Mouse (Mus musculus): ENCODE data around the gene E330009J07Rik.

The E330009J07Rik gene

DNA sequence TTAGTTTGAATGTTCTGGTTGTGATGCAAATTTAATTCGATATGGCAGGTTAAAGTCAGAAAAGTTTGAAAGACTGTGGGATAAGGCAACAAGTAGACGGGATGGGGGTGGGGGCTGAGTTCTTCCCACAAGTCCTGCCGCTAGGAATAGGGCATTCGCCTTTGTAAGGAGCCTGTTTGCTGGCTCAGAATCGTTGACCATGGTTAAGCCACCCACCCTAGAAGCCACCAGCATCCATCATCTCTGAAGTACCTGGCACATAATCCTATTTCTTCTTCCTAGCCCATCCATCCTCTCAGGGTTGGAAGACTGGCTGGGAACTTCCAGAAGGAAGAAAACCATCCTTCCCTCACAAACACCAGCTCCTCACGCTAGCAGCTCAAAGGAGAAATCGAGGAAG lies 1.2 kb downstream of the E330009J07Rik start:
- TF ChIP-seq GATA4 (IDR thresholded peaks at IDR 0.05; ENCODE audit: insufficient replicate concordance, low read length), result no peak

- TF ChIP-seq GATA4 (IDR thresholded peaks at IDR 0.05; ENCODE audit: insufficient replicate concordance, low read length), result no peak
Observed at GRCm38 (mm10) chr6:40432346-40433275, 3.3 kb downstream of the E330009J07Rik start.

- TF ChIP-seq GATA4 (IDR thresholded peaks at IDR 0.05; ENCODE audit: insufficient replicate concordance, low read length), result no peak
Observed at GRCm38 (mm10) chr6:40431812-40432211, 4.1 kb downstream of the E330009J07Rik start.

- TF ChIP-seq GATA4 (IDR thresholded peaks at IDR 0.05; ENCODE audit: insufficient replicate concordance, low read length), result no peak
Observed at GRCm38 (mm10) chr6:40431356-40431755, 4.6 kb downstream of the E330009J07Rik start.

- no peak for TF ChIP-seq GATA4 (IDR thresholded peaks at IDR 0.05; ENCODE audit: insufficient replicate concordance, low read length)
Observed at GRCm38 (mm10) chr6:40430878-40431277, 5.1 kb downstream of the E330009J07Rik start.

DNA sequence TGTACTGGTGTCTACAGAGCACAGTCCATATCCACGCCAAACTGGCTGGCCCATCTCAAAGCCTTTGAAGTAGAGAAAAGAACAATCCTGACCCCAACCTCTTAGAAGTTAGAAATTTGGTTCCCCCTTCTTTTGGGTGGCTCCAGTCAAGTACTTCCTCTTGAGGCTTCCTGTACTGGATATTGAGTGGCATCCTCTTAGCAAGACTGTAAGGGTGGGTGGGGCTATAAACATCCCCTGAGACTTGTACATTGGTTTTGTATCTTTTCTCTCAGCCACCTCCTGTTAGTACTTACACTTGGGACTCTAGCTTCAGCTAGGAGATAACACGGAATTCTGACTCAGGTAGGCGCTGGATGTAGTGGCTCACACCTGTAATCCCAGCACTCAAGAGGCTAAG lies 5.7 kb downstream of the E330009J07Rik start:
- TF ChIP-seq GATA4 (IDR thresholded peaks at IDR 0.05; ENCODE audit: insufficient replicate concordance, low read length), result no peak

GRCm38 (mm10) chr6:40429521-40429931 lies 6.4 kb downstream of the E330009J07Rik start:
- TF ChIP-seq GATA4 (IDR thresholded peaks at IDR 0.05; ENCODE audit: insufficient replicate concordance, low read length), result no peak

GRCm38 (mm10) chr6:40428696-40429095 lies 7.2 kb downstream of the E330009J07Rik start:
- TF ChIP-seq GATA4 (IDR thresholded peaks at IDR 0.05; ENCODE audit: insufficient replicate concordance, low read length), result no peak

GRCm38 (mm10) chr6:40427441-40427840 lies 8.5 kb downstream of the E330009J07Rik start:
- no peak for TF ChIP-seq GATA4 (IDR thresholded peaks at IDR 0.05; ENCODE audit: insufficient replicate concordance, low read length)

GRCm38 (mm10) chr6:40423774-40424173 lies 12.2 kb downstream of the E330009J07Rik start:
- TF ChIP-seq GATA4 (IDR thresholded peaks at IDR 0.05; ENCODE audit: insufficient replicate concordance, low read length), result no peak

- TF ChIP-seq GATA4 (IDR thresholded peaks at IDR 0.05; ENCODE audit: insufficient replicate concordance, low read length), result no peak
Observed at GRCm38 (mm10) chr6:40423013-40423412, 12.9 kb downstream of the E330009J07Rik start.

- no peak for TF ChIP-seq GATA4 (IDR thresholded peaks at IDR 0.05; ENCODE audit: insufficient replicate concordance, low read length)
Observed at GRCm38 (mm10) chr6:40421099-40421498, 14.8 kb downstream of the E330009J07Rik start.

DNA sequence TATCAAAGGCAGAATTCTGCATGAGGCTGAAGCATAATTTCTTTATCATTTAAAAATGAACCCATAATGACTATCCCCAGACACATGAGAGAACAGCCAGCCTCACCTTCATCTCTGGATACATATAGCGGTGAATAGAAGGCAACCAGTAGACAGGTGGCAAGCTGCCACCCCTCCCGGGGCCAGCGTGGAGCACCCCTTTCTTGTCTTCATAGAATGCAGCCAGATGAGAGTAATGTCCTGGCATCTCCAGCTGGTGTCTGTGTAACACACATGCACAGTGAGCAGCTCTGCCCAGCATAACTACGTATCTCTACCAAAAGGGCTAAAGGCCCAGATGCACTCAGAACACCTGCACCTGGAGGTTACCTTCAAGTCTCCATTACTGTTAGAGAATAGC lies 17.5 kb downstream of the E330009J07Rik start:
- no peak for TF ChIP-seq GATA4 (IDR thresholded peaks at IDR 0.05; ENCODE audit: insufficient replicate concordance, low read length)

DNA sequence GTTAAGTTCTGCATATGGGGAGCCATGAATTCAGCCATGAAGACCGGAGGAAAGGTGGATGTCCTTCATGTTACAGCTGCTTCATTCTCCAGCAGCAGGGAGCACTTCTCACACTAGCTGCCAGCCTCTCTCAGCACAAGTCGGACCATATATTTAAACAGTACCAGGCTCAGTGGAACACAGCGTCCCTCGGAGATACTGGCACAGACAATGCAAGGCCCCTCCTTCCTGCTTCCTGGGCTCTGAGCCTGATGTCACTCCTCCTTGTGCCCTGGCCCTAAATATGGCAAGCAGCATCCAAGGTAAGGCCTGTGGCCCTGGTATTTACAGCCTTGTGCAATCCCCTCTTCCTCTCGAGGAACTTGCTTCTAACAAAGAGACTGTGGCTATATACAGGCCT lies 20.1 kb downstream of the E330009J07Rik start:
- no peak for TF ChIP-seq GATA4 (IDR thresholded peaks at IDR 0.05; ENCODE audit: insufficient replicate concordance, low read length)

DNA sequence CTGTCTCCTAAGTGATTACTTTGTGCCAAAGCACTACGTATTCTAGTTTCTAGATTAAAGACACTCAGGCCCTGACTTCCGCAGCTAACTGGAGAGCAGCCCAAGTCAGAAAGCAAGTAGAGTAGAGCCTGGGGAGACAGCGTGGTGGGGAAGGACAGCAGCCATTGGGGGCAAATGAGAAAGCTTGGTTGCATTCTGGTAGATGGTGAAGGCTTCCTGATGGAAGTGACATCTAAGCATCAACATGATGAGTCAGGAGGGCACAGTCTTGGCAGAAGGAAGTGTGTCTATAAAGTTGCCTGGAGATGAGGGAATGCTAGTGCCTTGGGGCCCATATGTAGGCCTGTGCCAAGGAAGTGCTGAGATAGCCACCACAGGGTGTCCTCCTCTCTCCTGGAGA lies 22.4 kb downstream of the E330009J07Rik start:
- no peak for TF ChIP-seq GATA4 (IDR thresholded peaks at IDR 0.05; ENCODE audit: insufficient replicate concordance, low read length)

- TF ChIP-seq GATA4 (IDR thresholded peaks at IDR 0.05; ENCODE audit: insufficient replicate concordance, low read length), result no peak
Observed at GRCm38 (mm10) chr6:40413046-40413445, 22.9 kb downstream of the E330009J07Rik start.

GRCm38 (mm10) chr6:40411085-40411484 lies 24.9 kb downstream of the E330009J07Rik start:
- TF ChIP-seq GATA4 (IDR thresholded peaks at IDR 0.05; ENCODE audit: insufficient replicate concordance, low read length), result no peak

Measured in liver, adult (tissue).